Mouse (Mus musculus) right cerebral cortex, postnatal 10 days (tissue): ENCODE data around the gene Chd6.

Experiments
- DNase-seq, 2 experiments: peaks; one replicate each; pipeline ENCODE4 v3.0.0; 2021; ENCODE audit warnings: low spot score in 2 of 2

Chd6 gene

DNA sequence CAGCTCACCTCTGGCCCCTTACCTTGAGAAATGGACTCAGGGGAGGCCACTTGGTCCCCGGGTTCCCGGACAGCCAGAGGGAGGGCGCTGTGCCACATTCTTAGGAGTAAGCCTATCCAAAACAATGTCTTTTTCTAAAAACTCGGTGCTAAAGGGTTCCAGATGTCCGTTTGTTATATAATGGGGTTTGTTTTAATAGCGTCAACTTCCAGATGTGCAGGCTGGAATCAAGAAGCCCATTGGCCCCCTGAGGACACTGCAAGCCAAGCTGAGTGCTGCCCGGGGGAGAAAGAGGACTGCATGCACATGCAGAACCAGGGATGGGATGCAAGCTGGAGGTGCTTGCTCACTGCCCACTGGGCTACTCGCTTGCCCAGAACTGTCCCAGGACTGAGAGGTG lies 176.6 kb downstream of the Chd6 start:
- DNase-seq, result no peak

DNA sequence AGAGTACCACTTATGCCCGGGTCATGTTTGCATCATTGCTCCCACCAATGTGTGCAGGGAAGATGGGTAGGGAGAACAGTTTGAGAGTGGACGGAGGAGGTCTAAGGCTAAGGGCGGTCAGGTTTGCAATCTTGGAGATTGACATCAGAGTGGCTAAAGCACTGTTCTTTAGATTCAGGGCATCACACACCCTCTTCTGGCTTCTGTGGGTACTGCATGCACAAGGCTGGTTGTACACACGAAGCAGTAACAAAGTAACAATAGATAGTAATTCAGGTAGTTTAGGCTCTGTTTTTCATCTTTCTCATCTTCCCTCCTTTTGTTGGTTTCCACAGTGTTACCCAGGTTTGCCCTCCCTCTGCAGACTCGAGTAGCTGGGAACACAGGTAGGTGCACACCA lies 177.5 kb downstream of the Chd6 start:
- DNase-seq, result no peak

DNA sequence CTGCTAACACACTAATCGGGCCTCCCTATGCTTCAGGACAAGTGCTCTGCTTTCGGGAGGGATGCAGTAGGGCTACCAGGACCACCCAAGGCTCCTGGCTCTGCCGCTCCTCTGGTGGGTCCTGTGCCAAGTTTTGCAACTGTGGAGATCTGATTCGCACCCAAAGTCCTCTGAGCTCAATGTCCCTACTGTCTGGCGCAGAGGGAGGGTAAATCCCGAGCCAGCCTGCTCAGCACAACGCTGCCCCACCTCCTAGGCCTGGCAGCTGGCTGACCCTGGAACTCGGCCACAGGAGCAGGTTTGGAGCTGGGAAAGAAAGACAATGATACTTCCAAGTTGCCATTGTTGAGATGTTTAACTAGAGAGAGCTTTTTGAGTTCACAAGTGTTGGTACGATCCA lies 183.7 kb downstream of the Chd6 start:
- peak; percentile 74 for DNase-seq

DNA sequence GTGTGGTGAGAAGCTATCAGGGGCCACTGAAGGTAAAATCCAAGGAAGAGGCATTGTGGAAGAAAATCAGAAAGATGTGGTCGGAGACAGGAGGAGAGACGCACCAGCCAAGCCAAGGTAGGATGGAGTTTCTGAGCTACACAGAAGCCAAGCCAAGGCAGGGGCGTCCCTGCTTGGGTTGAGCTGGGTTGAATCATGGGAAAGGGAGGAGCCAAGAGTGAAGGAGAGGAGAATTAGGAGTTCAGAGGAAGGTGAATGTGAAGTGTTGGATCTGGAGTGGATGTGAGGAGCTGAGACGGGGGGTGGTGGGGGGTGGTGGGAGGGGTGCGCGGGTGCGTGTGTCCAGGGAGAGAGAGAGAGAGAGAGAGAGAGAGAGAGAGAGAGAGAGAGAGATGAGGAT lies 187.6 kb downstream of the Chd6 start:
- no peak for DNase-seq

DNA sequence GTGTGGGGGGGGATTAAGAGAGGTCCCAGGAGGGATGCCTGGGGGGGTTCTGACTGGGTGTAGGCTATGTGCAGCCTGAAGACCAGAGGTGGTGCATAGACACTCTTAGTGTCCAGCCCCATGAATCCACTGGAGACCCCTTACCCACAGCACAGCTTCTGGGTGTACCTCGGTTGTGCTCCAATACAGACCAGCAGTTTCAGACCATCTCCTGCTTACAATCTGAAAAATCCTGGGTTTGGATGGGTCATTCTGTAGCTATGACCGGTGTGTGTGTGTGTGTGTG lies 190.0 kb downstream of the Chd6 start:
- DNase-seq, result no peak

DNA sequence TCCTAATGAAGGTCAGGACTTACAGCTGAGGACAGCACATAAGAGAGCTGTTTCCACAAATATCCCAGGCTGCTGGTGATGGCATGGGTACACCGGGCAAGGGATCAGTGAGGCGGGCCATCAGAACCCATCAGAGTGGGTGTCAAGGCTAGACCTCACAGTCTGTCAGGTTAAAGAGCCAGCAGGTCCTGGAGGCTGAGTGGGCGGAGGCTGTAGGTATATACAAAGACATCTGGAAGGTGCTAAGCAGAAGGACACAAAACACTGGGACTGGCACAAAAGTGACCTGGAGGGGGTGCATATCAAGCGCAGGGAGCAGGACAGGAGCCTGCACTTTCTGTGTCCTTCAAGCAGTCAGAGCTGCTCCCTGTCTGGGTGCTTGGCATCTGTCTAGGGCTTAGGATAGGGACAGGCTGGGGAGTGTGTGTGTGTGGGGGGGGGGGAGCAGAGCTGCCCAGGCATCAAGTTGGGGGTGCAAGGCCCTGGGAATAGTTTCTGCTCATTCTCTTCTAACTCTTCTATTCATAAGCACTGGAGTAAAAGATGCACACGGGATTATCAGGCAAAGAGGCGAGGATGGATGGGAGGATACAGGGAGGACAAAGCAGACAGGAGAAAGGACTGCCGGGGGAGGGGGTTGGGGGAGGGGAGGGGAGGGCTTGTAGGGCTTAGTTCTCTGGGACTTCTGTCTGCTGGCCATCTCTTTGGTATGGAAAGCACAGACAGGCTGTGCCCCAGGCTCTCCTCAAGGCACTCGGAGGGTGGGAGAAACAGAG lies 190.5 kb downstream of the Chd6 start:
- no peak for DNase-seq

DNA sequence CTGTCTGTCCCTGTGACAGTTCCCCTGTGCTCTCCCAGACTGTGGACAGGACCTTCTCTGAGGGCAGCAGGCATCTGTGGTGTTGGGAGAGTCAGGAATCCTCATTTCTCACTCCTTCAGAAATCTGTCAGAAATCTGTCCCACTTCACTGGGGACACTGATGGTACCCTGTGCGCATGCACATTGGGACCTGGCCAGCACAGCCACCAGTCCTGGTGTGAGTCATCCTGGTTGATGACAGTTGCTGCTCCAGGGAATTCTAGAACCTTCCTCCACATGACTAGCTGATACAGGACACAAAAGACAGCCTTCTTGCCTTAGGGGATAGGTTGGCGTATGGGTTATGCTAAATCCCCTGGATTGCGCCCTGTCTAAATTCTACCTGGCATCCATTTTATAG lies 191.6 kb downstream of the Chd6 start:
- DNase-seq, result no peak

DNA sequence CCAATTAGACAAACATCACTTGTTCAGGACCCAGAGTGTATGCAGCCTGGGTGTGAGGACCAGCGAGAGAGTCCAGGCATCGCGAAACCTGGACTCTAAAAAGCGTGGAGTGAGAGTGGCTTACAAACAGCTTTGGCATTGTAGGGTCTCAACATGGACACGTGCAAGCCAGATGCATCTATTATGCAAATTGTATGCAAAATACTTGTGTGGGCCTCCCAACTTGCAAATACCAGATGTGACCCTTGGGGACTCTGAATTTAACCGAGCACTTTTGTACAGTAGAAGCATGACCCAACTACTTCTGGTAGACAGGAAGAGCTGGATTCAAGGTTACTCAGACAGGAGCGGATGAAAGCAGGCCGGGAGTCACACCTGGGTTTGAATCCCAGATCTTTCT lies 192.2 kb downstream of the Chd6 start:
- DNase-seq, result no peak

DNA sequence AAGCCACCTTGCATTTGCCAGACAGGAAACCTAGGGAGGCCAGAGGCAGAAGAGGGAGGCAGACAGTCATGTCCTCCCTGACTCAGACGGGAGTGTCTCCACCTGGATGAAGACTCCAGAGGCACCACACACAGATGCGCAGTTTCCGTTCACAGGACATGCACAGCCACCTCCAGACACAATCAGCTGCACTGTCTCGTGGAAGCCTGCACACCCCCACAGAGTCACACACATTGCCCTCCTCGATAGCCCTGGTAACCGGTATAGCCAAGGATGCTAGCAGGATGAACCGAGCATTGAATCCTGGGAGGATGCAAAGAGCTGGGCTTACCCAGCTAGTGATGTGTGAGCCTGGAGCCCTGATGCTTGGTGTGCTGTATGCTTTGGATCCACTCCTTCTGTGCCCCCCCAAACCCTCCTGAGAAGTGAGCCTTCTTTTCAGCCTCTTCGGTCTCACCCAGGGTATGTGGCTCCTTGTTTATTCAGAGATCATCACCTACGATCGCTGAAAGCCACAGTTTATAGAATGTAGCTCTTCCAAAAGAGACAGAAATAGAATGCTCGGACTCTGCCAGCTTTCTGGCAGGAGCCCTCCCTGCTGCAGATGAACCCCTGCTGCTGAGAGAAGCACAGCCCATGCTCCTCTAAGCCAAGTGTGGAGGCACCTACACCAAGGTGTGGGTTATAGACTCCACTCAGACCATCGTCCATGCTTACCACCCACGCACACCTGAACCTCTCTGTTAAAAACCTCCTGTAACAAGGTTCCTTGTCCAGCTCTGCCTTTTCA lies 192.9 kb downstream of the Chd6 start:
- no peak for DNase-seq

DNA sequence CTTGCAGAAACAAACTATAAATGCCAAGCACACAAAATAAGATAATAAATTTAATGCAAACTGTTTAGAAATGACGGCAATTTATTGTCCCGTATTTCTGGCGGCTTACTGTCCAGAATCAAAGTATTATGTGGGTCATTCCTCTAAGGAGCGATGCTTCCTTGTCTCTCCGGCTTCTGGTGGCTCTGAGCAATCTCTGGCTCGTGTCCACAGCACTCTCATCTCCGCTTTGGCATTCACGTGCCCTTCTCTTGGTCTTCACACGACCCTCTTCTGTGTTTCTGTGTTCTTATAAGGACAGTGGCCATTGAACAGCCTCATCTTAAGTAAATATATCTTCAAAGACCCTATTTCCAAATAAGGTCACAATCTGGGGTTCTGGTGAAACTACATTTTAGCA lies 194.2 kb downstream of the Chd6 start:
- DNase-seq, result no peak

DNA sequence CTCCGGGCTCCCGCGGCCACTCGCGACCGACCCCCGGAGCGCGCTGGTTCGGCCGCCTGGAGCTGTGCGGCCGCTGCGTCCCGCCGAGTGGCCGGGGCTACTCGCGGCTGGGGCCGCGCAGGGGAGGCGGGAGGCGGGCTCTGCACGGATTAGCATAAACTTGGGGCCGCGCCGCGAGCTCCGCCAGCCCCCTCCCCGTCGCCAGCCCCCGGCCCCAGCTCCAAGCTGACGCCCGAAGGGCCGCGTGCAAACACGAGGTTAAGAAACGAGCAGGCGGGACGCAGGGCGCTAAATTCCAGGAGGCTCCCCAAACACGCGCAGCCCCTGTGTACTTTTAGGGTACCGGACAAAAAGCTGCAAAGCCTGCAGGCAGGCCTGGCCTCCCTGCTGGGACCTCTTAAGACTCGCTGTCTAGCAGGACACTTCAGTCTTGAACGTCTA lies 196.6 kb downstream of the Chd6 start, which contains the start of gene Emilin3:
Emilin3 (minus strand) TSS at position 98 of the 441 bp plus-strand sequence.
- DNase-seq, result no peak

DNA sequence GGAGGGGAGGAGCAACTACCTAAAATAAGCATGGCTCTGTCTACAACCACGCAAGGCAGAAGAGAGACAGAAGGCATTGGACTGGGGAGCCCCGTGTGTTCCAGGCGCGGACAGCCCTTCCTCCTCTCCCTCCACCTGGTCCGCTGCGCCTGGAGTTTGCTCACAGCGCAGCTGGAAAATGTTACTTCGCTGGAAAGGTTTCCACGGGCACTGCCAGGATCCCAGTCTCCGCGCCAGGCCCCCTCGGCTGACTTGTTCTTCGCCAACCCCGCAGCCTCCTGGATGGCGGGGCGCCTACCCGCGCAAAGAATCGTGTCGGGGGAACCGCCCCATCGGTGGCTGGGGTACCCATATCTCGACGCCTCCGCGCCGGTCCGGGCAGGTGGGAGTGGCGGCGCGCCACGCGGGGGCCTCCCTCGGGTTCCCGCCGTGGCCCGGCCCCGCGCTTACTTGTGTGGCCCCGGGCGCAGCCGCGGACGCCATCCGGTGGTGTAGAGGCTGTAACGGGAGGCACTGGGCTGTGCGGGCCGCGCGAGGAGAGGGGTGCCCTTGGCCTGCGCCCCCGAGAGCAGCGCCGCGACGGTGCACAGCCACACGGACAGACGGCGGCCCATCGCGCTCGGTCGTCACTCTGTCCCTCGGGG lies 197.2 kb downstream of the Chd6 start:
- no peak for DNase-seq

DNA sequence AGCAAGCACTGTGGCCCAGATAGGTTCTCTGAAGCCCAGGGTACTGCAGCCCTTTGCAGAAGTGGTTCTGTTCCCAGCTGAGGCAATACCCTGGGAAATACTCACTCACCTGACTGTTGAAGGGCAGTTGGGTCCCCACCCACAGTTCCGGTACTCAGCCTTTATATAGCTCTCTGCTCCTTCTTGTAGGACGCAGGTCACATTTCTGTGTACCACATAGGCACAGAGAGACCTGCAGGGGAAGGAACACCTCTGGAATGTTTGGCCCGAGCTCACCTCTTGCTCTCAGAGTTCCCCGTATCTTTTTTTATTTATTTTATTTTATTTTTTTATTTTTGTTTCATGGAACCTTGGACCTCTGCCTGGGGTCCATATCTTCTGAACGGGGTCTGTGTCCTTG lies 198.2 kb downstream of the Chd6 start:
- no peak for DNase-seq

DNA sequence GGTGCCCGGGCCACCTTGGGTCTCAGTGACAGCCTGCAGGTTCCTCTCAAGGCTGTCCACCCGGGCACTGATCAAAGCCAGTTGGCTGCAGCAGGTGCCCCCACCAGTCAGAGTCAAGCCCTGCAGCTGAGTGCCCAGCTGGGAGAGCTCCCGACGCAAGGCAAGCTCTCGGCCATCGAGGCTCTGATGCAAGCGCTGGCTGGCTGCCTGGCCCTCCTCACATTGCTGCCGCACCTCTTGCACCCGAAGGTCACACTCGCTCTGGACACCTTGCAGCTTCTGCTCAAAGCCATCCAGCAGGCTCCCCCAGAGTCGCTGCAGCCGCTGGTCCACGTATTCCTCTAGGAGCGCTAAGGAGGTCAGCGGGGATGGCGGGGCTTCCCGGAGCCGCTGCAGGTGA lies 200.3 kb downstream of the Chd6 start:
- DNase-seq, result no peak

DNA sequence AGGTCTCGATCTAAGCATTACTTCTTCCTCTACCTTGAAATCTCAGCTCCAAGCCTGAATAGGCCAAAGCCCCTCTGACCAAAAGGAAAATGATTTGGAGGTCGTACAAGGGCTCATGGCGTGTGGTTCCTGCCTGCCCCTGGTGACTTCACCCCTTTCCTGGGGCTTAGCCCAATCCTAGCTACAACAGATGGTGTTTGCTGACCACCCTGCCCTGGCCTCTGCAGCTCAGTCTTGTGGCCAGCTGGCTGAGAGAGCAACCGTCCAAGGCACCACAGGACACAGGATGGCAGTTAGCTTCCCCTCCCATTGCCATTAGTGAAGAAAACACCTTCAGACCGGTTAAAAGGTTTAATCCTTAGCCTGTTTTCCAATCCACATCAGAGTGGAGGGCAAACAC lies 202.8 kb downstream of the Chd6 start:
- no peak for DNase-seq

DNA sequence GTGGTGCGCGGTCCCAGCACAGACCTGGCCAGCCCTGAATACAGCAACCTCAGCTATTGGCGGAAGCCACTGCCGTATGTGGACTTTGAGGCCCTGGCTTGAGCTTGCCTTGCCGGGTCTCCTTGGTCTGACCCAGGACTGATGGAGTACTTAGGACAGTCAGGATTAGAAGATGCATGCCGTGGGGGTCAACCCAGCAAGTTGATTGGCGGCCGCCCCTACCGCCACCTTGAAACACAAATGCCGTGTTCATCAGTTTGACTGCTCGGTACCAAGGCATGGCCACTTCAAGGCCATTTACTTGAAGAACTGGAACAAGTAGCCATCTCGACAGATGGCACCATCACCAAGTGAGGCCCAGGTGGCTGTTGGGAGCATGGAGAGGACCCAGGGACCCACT lies 203.6 kb downstream of the Chd6 start:
- DNase-seq, result no peak

DNA sequence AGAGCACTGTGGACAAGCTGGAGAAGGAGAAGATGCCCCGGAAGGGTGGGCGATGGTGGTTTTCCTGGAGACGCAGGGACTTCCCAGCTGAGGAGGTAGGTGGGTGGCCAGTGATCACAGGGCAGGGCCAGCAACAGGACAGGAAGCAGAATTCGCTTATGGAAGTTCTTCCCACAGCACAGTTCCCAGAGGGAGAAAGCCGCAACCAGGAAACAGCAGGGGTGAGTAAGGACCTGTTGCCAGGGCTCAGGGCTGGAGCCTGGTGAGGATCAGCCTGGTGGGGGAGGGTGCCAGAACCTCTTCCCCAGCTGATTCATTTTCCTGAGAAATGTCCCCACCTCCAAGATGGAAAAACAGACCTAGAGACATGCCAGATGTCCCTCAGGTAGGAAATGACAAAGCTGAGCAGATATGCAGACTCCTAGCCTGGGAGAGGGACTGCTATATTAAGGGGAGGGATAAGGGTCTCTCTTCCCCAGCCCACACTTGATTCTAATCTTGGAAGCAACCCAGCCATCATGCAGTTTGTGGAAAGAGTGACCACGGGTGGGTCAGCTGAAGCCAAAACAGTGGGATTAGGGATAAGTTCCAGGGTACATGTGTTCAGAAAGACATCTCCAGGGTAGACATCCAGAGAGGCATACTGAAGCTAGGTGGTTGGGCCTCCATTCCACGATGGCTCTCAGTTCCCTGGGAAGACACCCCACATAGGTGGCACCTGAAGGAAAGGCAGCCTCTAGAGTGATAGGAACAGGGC lies 207.0 kb downstream of the Chd6 start:
- DNase-seq, result no peak
